Mouse (Mus musculus) heart, embryonic 11.5 days (tissue): ENCODE measurements around the gene Cav2. TPM values are rescaled to one million over a fixed set of nuclear protein-coding genes. Genes with fewer than 3 reads are reported as not detected.

Experiments used
- ATAC-seq: fragments of 200-750 bp; cut with Nextera tagmentation; replicated peaks from 2 replicates; pipeline ENCODE4 v1.8.0; 2017; ENCODE audit warnings: moderate library complexity; ENCODE audit not compliant: insufficient number of reproducible peaks, low FRiP score, low TSS enrichment
- H3K27ac ChIP-seq: fragments of 300-500 bp; sonication (generic); 2 replicates; pipeline ENCODE4 v1.5.1; 2014; ENCODE audit warnings: mild to moderate bottlenecking, low read depth, low read length
- H3K27me3 ChIP-seq: fragments of 300-500 bp; sonication (generic); 2 replicates; pipeline ENCODE4 v1.6.1; 2014; ENCODE audit warnings: mild to moderate bottlenecking, low read length, mixed read lengths; ENCODE audit not compliant: control insufficient read depth, insufficient read depth
- H3K36me3 ChIP-seq: fragments of 300-500 bp; sonication (generic); 2 replicates; pipeline ENCODE4 v1.6.1; 2014; ENCODE audit warnings: mild to moderate bottlenecking, low read length, moderate library complexity, mixed read lengths; ENCODE audit not compliant: control insufficient read depth, insufficient read depth
- H3K4me1 ChIP-seq: fragments of 300-500 bp; sonication (generic); 2 replicates; pipeline ENCODE4 v1.6.1; 2014; ENCODE audit warnings: low read length; ENCODE audit not compliant: control insufficient read depth, insufficient read depth
- H3K4me2 ChIP-seq: fragments of 300-500 bp; sonication (generic); 2 replicates; pipeline ENCODE4 v1.6.1; 2014; ENCODE audit warnings: mild to moderate bottlenecking, moderate library complexity
- H3K4me3 ChIP-seq: fragments of 300-500 bp; sonication (generic); 2 replicates; pipeline ENCODE4 v1.5.1; 2014; ENCODE audit warnings: low read depth, low read length
- H3K9ac ChIP-seq: fragments of 300-500 bp; sonication (generic); 2 replicates; pipeline ENCODE4 v1.6.1; 2014; ENCODE audit warnings: mild to moderate bottlenecking, low read depth, low read length, moderate library complexity
- H3K9me3 ChIP-seq: fragments of 300-500 bp; sonication (generic); replicated peaks from 2 replicates; pipeline ENCODE4 v1.6.1; 2016; ENCODE audit warnings: low read length; ENCODE audit not compliant: control insufficient read depth
- WGBS: fragments of 180-500 bp; shearing (Covaris S2); extraction: QIAGEN DNeasy Blood & Tissue Kit; methylation state at CpG from one replicate; pipeline ENCODE4 v1.1.7; 2014; ENCODE audit not compliant: insufficient replicate concordance; 5-methylcytosine and 5-hydroxymethylcytosine counted together
- polyA plus RNA-seq: library from polyadenylated mRNA; unstranded; fragments of >200 nt; fragmentation: Nextera tagmentation; extraction: Ambion mirVana; gene quantifications from 2 replicates; pipeline ENCODE4 v1.2.1, GENCODE M21; 2014

Cav2 gene
- polyA plus RNA-seq, 1 experiment from 2014 or later, result 13.7 TPM

DNA sequence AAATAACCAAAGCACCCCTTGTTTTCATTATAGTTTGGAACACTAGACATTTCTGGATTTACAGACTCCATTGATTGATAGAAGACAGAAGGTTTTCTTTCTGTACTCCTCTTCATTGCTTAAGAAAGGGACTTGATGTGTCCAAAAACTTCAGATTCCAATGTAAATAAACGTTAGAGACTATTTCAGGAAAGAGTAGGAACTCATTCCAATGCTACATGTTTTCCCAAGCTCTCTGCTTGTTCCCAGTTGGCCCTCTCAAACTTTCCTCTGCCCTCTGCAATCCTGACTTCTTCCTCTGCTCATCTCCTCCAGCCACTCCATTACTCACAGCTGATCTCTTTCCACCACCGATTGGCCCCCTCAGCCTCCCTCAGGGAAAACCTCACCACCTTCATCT lies 18.2 kb upstream of the Cav2 start:
- Histone ChIP-seq H3K4me3 (no peak overlapping the region), H3K27me3 (no peaks in the 10 kb centered on the region), H3K4me2 (no peak overlapping the region), H3K9me3 (no peaks in the 10 kb centered on the region), H3K27ac (no peak overlapping the region), H3K36me3 (no peaks in the 10 kb centered on the region), H3K4me1 (no peaks in the 10 kb centered on the region), H3K9ac (no peak overlapping the region)
- 32% methylated on average over 2 of the region's 2 CpGs for WGBS
- no peak for ATAC-seq

DNA sequence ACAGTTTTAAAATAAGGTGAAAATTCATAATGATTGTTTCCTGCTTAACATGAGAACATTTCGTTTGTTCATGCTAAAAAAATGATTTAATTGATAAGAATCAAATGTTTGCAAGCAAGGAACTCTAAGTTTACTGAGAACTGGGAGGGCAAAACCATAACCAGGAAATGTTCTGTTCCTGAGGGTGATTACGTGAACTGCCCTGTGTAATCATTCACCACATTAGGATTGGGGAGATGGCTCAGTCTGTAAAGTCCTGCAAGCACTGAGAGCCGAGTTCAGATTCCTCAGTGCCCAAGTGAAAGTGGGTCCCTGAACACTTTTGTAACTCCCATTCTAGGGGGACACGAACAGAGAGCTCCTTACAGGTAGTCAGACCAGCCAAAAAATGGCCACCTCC lies 15.9 kb upstream of the Cav2 start:
- Histone ChIP-seq H3K4me2 (no peak overlapping the region), H3K4me1 (no peaks in the 10 kb centered on the region), H3K4me3 (no peak overlapping the region), H3K9me3 (no peaks in the 10 kb centered on the region), H3K36me3 (no peaks in the 10 kb centered on the region), H3K27ac (no peak overlapping the region), H3K9ac (no peak overlapping the region), H3K27me3 (no peaks in the 10 kb centered on the region)
- ATAC-seq, result no peak
- 62% methylated on average over 4 of the region's 4 CpGs for WGBS

DNA sequence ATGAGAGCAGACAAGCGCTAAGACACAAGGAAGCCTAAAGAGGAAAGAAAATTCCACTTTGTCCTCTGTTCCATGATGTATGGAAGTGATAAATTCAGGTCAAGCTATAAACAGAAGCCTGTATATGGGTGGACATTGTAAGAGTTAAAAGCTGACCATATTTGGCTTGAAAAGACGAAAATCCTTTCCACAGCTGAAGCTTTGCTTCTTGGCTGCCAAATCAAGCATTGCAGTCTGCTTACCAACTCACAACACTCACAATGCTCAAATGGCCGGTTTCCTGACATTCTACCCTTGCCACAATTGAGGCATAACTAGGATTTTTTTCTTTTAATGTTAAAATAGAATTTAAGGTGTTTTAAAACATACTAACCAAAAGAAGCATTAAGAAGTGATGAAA lies 14.5 kb upstream of the Cav2 start:
- 75% methylated on average over 3 of the region's 3 CpGs for WGBS
- Histone ChIP-seq H3K4me1 (no peaks in the 10 kb centered on the region), H3K27me3 (no peaks in the 10 kb centered on the region), H3K9ac (no peak overlapping the region), H3K9me3 (no peaks in the 10 kb centered on the region), H3K4me2 (no peak overlapping the region), H3K27ac (no peak overlapping the region), H3K4me3 (no peak overlapping the region), H3K36me3 (no peaks in the 10 kb centered on the region)
- no peak for ATAC-seq

GRCm38 (mm10) chr6:17278366-17278765 lies 2.6 kb upstream of the Cav2 start:
- Histone ChIP-seq H3K4me2 (no peak overlapping the region), H3K4me1 (no peaks in the 10 kb centered on the region), H3K27ac (no peak overlapping the region), H3K27me3 (peaks cover 3% of the 10 kb centered on the region; the same call in 1 of the 2 replicates), H3K4me3 (no peak overlapping the region), H3K9me3 (no peaks in the 10 kb centered on the region), H3K9ac (no peak overlapping the region), H3K36me3 (no peaks in the 10 kb centered on the region)
- WGBS, result 73% methylated on average over 3 of the region's 3 CpGs
- ATAC-seq, result no peak

- Histone ChIP-seq H3K4me1 (no peaks in the 10 kb centered on the region), H3K27ac (peak overlapping the region; percentile 71), H3K36me3 (no peaks in the 10 kb centered on the region), H3K9me3 (no peaks in the 10 kb centered on the region), H3K4me3 (peak overlapping the region; percentile 48), H3K27me3 (peaks cover 3% of the 10 kb centered on the region; the same call in 1 of the 2 replicates), H3K4me2 (peak overlapping the region; percentile 85), H3K9ac (peak overlapping the region; percentile 67; the same call in 1 of the 2 replicates)
- peak; percentile 44; the same call in 1 of the 2 replicates for ATAC-seq
- WGBS, result 19% methylated on average over 8 of the region's 8 CpGs
These were observed 740 bp downstream of the Cav2 start for GRCm38 (mm10) chr6:17281757-17282092.

DNA sequence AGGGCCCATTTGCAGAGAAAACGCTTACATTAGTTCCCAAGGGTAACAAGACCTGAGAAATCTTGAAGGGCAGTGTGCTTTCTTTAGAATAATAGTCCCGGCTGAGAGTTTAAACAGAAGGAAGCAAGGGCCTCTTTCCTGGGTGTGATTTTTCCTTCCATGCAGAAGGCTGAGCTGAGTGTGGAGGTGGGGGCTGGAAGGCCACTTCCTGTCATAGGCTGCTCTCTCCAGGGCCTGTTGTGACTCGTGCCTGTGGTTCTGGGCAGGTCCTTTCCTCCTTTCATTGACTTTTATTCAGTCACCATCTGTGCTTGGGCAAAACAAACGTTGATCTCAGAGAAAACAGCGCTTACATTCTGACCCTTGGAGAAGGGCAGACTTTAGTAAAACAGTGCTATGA lies 1.2 kb downstream of the Cav2 start:
- Histone ChIP-seq H3K27me3 (peaks cover 3% of the 10 kb centered on the region; the same call in 1 of the 2 replicates), H3K4me3 (no peak overlapping the region), H3K4me1 (no peaks in the 10 kb centered on the region), H3K9ac (no peak overlapping the region), H3K9me3 (no peaks in the 10 kb centered on the region), H3K36me3 (no peaks in the 10 kb centered on the region), H3K27ac (peak overlapping the region; percentile 71), H3K4me2 (peak overlapping the region; percentile 85)
- 0 out of 2 replicates have a peak, but pooled peaks have one; percentile 52 for ATAC-seq
- WGBS, result 40% methylated on average over 5 of the region's 5 CpGs

DNA sequence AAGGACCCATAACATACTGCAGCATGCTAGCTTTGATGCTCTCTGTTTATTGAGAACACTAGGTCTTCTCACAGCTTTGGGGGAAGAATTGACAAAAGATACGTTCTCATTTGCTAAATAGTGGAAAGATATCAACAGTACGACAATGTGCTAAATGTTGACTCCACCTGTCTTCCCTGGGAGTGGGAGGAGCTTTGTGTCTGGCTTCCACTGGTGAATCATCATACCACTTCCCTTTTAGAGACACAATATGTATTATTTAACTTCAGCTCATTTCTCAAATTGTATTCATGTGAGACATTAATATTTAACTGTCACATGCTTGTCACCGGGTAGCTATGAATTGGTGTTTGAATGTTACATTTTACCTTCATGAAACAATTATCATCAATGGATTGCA lies 2.8 kb downstream of the Cav2 start:
- Histone ChIP-seq H3K4me3 (no peak overlapping the region), H3K27ac (no peak overlapping the region), H3K4me1 (no peaks in the 10 kb centered on the region), H3K9ac (no peak overlapping the region), H3K36me3 (no peaks in the 10 kb centered on the region), H3K4me2 (no peak overlapping the region), H3K9me3 (no peaks in the 10 kb centered on the region), H3K27me3 (peaks cover 3% of the 10 kb centered on the region; the same call in 1 of the 2 replicates)
- ATAC-seq, result no peak
- 66% methylated on average over 3 of the region's 3 CpGs for WGBS

DNA sequence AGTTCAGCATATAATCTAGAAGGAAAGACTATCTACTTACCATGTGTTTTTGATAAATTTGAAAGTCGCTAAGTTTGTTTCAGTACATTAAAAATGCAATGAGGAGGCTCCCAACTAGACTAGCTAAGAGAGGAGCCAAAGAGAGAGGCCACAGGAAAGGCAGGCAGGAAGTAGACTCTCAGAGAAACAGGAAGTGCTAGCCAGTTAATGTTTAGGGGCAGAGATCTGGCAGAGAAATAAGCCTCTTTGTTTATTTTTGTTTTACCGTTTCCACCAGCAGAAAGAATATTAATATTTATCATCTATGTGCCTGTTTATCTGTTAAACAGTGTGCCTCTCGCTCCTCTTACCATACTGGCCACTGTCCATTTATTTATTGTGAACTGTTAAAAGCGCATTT lies 5.4 kb downstream of the Cav2 start:
- Histone ChIP-seq H3K36me3 (no peaks in the 10 kb centered on the region), H3K27me3 (no peaks in the 10 kb centered on the region), H3K4me3 (no peak overlapping the region), H3K4me1 (no peaks in the 10 kb centered on the region), H3K27ac (no peak overlapping the region), H3K9me3 (no peaks in the 10 kb centered on the region), H3K9ac (no peak overlapping the region), H3K4me2 (no peak overlapping the region)
- no peak for ATAC-seq
- WGBS, result 66% methylated on average over 4 of the region's 4 CpGs

- no peak overlapping the region for H3K4me3 ChIP-seq
- no peak overlapping the region for H3K9ac ChIP-seq
- 82% methylated on average over 5 of the region's 5 CpGs for WGBS
- H3K4me2 ChIP-seq, result no peak overlapping the region
- no peak for ATAC-seq
- H3K27ac ChIP-seq, result no peak overlapping the region
- no peaks in the 10 kb centered on the region for H3K36me3 ChIP-seq
- H3K4me1 ChIP-seq, result no peaks in the 10 kb centered on the region
- H3K9me3 ChIP-seq, result no peaks in the 10 kb centered on the region
- H3K27me3 ChIP-seq, result no peaks in the 10 kb centered on the region
These were observed 14.1 kb downstream of the Cav2 start for GRCm38 (mm10) chr6:17295116-17295515.
